Mouse (Mus musculus): ENCODE data around the gene Adgrv1. TPM values are rescaled to one million over a fixed set of nuclear protein-coding genes. Genes with fewer than 3 reads are reported as not detected.

Gene Adgrv1
- polyA plus RNA-seq, 1 experiment from 2014 or later: 38.5 TPM

- no peaks in the 10 kb centered on the region for H3K4me1 ChIP-seq
- H3K27me3 ChIP-seq: no peaks in the 10 kb centered on the region
- no peaks in the 10 kb centered on the region for H3K36me3 ChIP-seq
- H3K27ac ChIP-seq (replicated peaks): no peak overlapping the region
- H3K4me3 ChIP-seq: no peak overlapping the region
- no peak for ATAC-seq (ENCODE audit: low FRiP score, low read depth)
- H3K9ac ChIP-seq (replicated peaks): no peak overlapping the region
- 70% methylated on average over 1 of the region's 1 CpGs for WGBS
- H3K4me2 ChIP-seq (replicated peaks): no peak overlapping the region
- H3K9me3 ChIP-seq: no peaks in the 10 kb centered on the region
These were observed 488.5 kb downstream of the Adgrv1 start for GRCm38 (mm10) chr13:81144434-81144833.

GRCm38 (mm10) chr13:81142268-81142884, 490.6 kb downstream of the Adgrv1 start:
- Histone ChIP-seq H3K36me3 (no peaks in the 10 kb centered on the region), H3K4me3 (no peak overlapping the region), H3K27ac (replicated peaks) (no peak overlapping the region), H3K4me1 (no peaks in the 10 kb centered on the region), H3K9me3 (no peaks in the 10 kb centered on the region), H3K27me3 (no peaks in the 10 kb centered on the region), H3K4me2 (replicated peaks) (no peak overlapping the region), H3K9ac (replicated peaks) (no peak overlapping the region)
- 57% methylated on average over 6 of the region's 6 CpGs for WGBS
- peak; percentile 83 for ATAC-seq (ENCODE audit: low FRiP score, low read depth)

- Histone ChIP-seq H3K4me2 (replicated peaks) (no peak overlapping the region), H3K4me1 (peaks cover 12% of the 10 kb centered on the region; the same call in 1 of the 2 replicates)
- 76% methylated on average over 11 of the region's 11 CpGs for WGBS
These were observed 496.1 kb downstream of the Adgrv1 start for GRCm38 (mm10) chr13:81136652-81137422.

DNA sequence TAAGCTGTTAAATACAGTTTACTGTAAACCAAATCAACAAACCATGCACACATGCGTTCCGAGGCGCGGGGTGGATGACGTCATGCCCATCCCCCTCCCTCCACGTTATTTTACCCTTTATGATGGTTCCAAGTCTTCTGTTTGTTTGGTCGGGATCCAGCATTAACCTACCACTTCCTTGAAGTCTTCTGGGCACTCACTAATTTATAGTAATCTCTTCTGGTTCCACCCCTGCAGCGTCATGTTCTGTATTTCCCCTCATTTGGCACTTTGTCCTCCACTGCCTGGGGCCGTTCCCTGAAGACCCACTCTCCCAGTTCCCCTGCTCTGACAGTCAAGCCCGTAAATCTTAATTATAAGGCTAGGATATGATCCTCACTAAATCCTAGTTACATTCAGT, 497.0 kb downstream of the Adgrv1 start:
- H3K27me3 ChIP-seq: no peaks in the 10 kb centered on the region
- no peak for ATAC-seq (ENCODE audit: low FRiP score, low read depth)
- H3K36me3 ChIP-seq: no peaks in the 10 kb centered on the region
- no peak overlapping the region for H3K4me2 ChIP-seq (replicated peaks)
- peaks cover 12% of the 10 kb centered on the region; the same call in 1 of the 2 replicates for H3K4me1 ChIP-seq
- WGBS: 87% methylated on average over 10 of the region's 10 CpGs
- no peaks in the 10 kb centered on the region for H3K9me3 ChIP-seq
- no peak overlapping the region for H3K4me3 ChIP-seq
- H3K9ac ChIP-seq (replicated peaks): no peak overlapping the region
- H3K27ac ChIP-seq (replicated peaks): no peak overlapping the region

More at GRCm38 (mm10) chr13:81136652-81137422, 496.1 kb downstream of the Adgrv1 start:
- H3K4me3 ChIP-seq: no peak overlapping the region
- no peaks in the 10 kb centered on the region for H3K36me3 ChIP-seq
- H3K27ac ChIP-seq (replicated peaks): no peak overlapping the region
- no peaks in the 10 kb centered on the region for H3K9me3 ChIP-seq
- no peaks in the 10 kb centered on the region for H3K27me3 ChIP-seq
- ATAC-seq (ENCODE audit: low FRiP score, low read depth): no peak
- H3K9ac ChIP-seq (replicated peaks): no peak overlapping the region

GRCm38 (mm10) chr13:81134412-81134811, 498.5 kb downstream of the Adgrv1 start:
- Histone ChIP-seq H3K4me2 (replicated peaks) (no peak overlapping the region), H3K9me3 (no peaks in the 10 kb centered on the region), H3K27me3 (no peaks in the 10 kb centered on the region), H3K36me3 (no peaks in the 10 kb centered on the region), H3K9ac (replicated peaks) (no peak overlapping the region), H3K27ac (replicated peaks) (no peak overlapping the region), H3K4me3 (no peak overlapping the region), H3K4me1 (peaks cover 12% of the 10 kb centered on the region; the same call in 1 of the 2 replicates)
- no peak for ATAC-seq (ENCODE audit: low FRiP score, low read depth)

DNA sequence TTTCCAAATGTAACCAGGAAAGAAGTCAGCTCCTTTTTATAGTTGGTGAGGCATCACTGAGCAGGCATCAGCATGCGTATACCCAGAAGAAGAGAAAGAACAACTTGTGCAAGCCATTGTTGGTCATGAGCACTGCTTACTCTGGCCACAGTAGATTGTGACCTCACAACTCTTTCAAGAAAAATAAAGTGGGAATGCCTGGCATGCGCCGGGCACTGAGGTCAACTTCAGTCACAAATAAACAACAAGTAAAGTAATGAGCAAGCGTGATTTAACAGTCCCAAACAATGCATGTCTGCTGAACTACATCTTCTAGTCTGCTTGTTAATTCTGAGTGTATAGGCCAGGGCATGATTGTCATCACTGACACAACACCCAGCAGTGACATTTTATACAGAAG, 499.6 kb downstream of the Adgrv1 start:
- H3K9ac ChIP-seq (replicated peaks): no peak overlapping the region
- H3K9me3 ChIP-seq: no peaks in the 10 kb centered on the region
- no peaks in the 10 kb centered on the region for H3K36me3 ChIP-seq
- H3K4me2 ChIP-seq (replicated peaks): no peak overlapping the region
- H3K4me3 ChIP-seq: no peak overlapping the region
- H3K27ac ChIP-seq (replicated peaks): no peak overlapping the region
- no peak for ATAC-seq (ENCODE audit: low FRiP score, low read depth)
- no peaks in the 10 kb centered on the region for H3K27me3 ChIP-seq
- peaks cover 12% of the 10 kb centered on the region; the same call in 1 of the 2 replicates for H3K4me1 ChIP-seq
- WGBS: 69% methylated on average over 4 of the region's 4 CpGs

DNA sequence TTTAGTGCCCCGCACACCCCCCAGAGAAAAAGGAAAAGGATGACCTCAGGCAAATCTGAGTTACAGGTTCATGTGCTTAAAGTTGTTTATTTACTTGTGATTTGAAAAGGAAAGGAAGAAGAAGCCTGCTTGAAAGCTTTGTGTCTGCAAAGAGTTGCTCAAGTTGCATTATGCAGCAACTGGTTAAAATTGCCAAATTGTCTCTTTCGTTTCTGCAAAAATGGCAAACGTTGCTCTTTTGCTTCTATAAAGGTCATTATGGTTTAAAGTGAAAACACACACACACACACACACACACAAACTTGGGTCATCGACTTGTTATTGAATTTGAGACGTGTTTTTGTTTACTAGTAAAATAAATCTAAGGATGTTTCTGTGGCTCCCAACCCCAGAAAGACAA, 500.3 kb downstream of the Adgrv1 start:
- Histone ChIP-seq H3K4me1 (peaks cover 12% of the 10 kb centered on the region; the same call in 1 of the 2 replicates), H3K36me3 (no peaks in the 10 kb centered on the region), H3K4me2 (replicated peaks) (no peak overlapping the region), H3K27me3 (no peaks in the 10 kb centered on the region), H3K27ac (replicated peaks) (no peak overlapping the region), H3K4me3 (no peak overlapping the region), H3K9me3 (no peaks in the 10 kb centered on the region), H3K9ac (replicated peaks) (no peak overlapping the region)
- WGBS: 80% methylated on average over 5 of the region's 5 CpGs
- no peak for ATAC-seq (ENCODE audit: low FRiP score, low read depth)

GRCm38 (mm10) chr13:81131860-81132259, 501.1 kb downstream of the Adgrv1 start:
- Histone ChIP-seq H3K36me3 (no peaks in the 10 kb centered on the region), H3K27ac (replicated peaks) (no peak overlapping the region), H3K4me3 (no peak overlapping the region), H3K4me2 (replicated peaks) (no peak overlapping the region), H3K9ac (replicated peaks) (no peak overlapping the region), H3K27me3 (no peaks in the 10 kb centered on the region), H3K4me1 (peaks cover 12% of the 10 kb centered on the region; the same call in 1 of the 2 replicates), H3K9me3 (no peaks in the 10 kb centered on the region)
- no peak for ATAC-seq (ENCODE audit: low FRiP score, low read depth)
- WGBS: 29% methylated on average over 6 of the region's 6 CpGs

DNA sequence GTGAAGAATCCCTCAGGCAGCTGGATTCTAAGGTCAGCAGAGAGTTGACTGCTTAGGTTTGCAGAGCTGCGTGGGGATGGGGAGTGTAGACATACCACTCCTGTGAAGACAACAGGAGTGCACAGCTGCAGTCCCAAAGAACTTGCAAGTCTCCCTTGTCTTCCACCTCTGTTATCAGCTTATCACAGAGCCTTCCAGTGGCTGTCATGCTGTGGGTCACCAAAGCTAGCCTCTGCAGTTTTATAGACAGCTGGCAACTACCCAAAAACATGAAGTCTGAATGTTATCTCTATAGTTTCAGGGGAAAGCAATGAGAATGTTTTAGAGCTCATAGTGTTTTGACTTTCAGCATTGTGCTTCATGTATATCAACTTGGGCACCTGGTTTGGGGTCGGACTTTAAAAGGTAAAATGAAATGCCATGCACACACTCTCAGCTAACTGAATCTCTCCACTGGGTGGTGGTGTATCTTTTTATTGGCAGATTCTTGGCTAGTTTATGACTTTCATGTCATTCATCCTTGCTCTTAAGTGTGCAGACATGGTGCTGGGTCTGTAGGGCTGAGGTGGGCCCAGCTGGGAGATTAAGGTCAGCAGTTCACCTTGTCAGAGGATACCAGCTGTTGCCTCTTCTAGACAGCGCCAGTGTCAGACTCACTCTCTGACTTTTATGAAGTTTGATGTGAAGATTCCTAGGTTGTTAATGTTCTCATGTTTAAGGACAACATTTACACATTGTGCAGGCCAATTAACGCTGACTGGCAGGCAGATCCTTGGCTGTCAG, 502.0 kb downstream of the Adgrv1 start:
- no peak overlapping the region for H3K4me3 ChIP-seq
- no peak overlapping the region for H3K27ac ChIP-seq (replicated peaks)
- no peak overlapping the region for H3K9ac ChIP-seq (replicated peaks)
- H3K9me3 ChIP-seq: no peaks in the 10 kb centered on the region
- no peaks in the 10 kb centered on the region for H3K36me3 ChIP-seq
- H3K27me3 ChIP-seq: no peaks in the 10 kb centered on the region
- peaks cover 12% of the 10 kb centered on the region; the same call in 1 of the 2 replicates for H3K4me1 ChIP-seq
- no peak overlapping the region for H3K4me2 ChIP-seq (replicated peaks)
- 78% methylated on average over 4 of the region's 4 CpGs for WGBS
- ATAC-seq (ENCODE audit: low FRiP score, low read depth): no peak

- H3K9me3 ChIP-seq: no peaks in the 10 kb centered on the region
- H3K4me1 ChIP-seq: no peaks in the 10 kb centered on the region
- no peak overlapping the region for H3K4me2 ChIP-seq (replicated peaks)
- WGBS: 84% methylated on average over 4 of the region's 4 CpGs
- H3K4me3 ChIP-seq: no peak overlapping the region
- H3K27ac ChIP-seq (replicated peaks): no peak overlapping the region
- no peak for ATAC-seq (ENCODE audit: low FRiP score, low read depth)
- H3K27me3 ChIP-seq: no peaks in the 10 kb centered on the region
- H3K9ac ChIP-seq (replicated peaks): no peak overlapping the region
- H3K36me3 ChIP-seq: no peaks in the 10 kb centered on the region
These were observed 507.1 kb downstream of the Adgrv1 start for GRCm38 (mm10) chr13:81125846-81126245.

DNA sequence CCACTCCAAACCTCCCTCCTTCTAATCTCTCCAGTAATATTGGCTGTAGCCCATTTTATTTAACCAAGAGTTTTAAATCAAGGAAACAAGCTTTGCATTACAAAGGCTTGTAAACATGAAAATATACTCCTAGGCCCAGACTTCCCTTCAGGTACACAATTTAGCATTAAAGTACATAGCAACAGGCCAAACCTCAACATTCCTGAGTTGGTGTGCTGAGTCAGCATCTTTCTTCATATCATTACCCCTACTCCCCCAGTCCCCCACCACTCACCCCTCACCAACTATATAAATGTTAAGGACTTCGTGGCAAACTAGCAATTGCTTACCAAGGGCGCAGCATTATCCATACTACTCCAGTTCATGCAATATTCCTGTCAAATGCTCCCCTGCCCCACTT, 510.7 kb downstream of the Adgrv1 start:
- ATAC-seq (ENCODE audit: low FRiP score, low read depth): no peak
- 91% methylated on average over 2 of the region's 2 CpGs for WGBS
- H3K4me2 ChIP-seq (replicated peaks): no peak overlapping the region
- no peaks in the 10 kb centered on the region; the same call in 1 of the 2 replicates for H3K9me3 ChIP-seq
- H3K4me1 ChIP-seq: no peaks in the 10 kb centered on the region
- H3K27me3 ChIP-seq: no peaks in the 10 kb centered on the region
- no peak overlapping the region for H3K9ac ChIP-seq (replicated peaks)
- no peak overlapping the region for H3K27ac ChIP-seq (replicated peaks)
- no peak overlapping the region for H3K4me3 ChIP-seq
- H3K36me3 ChIP-seq: peaks cover 13% of the 10 kb centered on the region

DNA sequence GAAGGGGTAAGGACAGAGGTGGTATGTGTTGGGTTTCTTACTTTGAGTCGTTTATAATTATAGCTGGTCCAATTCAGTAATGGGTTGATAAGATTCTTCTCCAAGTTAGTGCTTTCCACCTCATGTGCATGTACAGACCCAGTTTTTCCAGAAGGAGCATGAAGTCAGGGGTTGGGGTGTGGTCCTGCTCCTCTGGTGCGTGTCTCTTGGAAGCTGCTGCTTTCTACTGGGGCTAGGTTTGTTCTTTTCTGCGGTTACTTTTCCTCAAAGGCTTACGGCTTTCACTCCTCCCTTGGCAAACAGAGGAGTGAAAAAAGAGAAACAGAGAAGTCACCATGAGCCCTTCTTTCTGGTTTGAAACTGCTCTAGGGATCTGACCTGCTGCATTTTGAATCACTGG, 522.5 kb downstream of the Adgrv1 start:
- H3K9ac ChIP-seq (replicated peaks): no peak overlapping the region
- H3K27me3 ChIP-seq: no peaks in the 10 kb centered on the region
- no peak for ATAC-seq (ENCODE audit: low FRiP score, low read depth)
- H3K36me3 ChIP-seq: no peaks in the 10 kb centered on the region; the same call in 1 of the 2 replicates
- no peaks in the 10 kb centered on the region for H3K4me1 ChIP-seq
- no peak overlapping the region for H3K4me3 ChIP-seq
- no peak overlapping the region for H3K4me2 ChIP-seq (replicated peaks)
- WGBS: 87% methylated on average over 4 of the region's 4 CpGs
- no peak overlapping the region for H3K27ac ChIP-seq (replicated peaks)
- H3K9me3 ChIP-seq: no peaks in the 10 kb centered on the region
